Mouse (Mus musculus) skeletal muscle tissue, adult 2 months (tissue): ENCODE results near the gene Stk11ip.

Experiments
- DNase-seq: peaks from one replicate; pipeline ENCODE4 v3.0.0-alpha.2; 2012; ENCODE audit warnings: low read depth, low spot score

The Stk11ip gene

DNA sequence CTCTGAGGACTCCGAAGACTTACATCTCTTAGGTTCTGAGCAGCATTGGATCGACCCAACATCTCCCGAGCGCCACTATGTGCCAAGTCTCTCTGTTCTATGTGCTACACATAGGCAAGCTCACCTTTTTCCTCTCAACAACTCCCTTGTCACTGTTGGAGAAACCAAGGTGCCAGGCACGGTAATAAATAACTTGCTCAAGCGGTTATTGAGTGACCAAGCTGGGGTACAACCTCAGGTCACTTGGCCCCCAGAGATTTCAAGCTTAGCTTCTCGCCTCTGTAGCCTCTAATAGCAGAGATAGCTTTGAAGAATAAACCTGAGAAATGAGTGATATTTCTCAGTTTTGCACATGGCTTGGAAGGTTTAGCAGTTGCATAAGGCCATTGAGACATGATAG is 20.2 kb downstream of the Stk11ip start:
- no peak for DNase-seq

DNA sequence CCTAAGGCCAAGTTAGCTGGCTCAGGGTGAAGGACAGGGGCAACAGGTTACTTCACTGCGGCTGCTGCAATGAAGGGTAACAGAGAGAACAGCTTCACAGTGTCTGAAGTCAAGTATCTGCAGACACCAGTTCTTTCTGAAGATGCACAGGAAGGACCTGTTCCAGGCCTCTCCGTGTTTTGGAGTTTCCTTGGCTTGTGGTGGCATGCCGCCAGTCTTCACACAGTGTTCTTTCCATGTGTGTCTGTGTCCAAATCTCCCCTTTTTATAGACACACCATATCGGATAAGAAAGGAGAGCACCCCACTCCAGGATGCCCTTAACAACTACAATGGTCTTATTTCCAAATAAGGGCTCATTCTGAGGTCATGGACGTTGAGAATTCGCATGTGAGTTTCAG is 23.0 kb downstream of the Stk11ip start:
- no peak for DNase-seq

DNA sequence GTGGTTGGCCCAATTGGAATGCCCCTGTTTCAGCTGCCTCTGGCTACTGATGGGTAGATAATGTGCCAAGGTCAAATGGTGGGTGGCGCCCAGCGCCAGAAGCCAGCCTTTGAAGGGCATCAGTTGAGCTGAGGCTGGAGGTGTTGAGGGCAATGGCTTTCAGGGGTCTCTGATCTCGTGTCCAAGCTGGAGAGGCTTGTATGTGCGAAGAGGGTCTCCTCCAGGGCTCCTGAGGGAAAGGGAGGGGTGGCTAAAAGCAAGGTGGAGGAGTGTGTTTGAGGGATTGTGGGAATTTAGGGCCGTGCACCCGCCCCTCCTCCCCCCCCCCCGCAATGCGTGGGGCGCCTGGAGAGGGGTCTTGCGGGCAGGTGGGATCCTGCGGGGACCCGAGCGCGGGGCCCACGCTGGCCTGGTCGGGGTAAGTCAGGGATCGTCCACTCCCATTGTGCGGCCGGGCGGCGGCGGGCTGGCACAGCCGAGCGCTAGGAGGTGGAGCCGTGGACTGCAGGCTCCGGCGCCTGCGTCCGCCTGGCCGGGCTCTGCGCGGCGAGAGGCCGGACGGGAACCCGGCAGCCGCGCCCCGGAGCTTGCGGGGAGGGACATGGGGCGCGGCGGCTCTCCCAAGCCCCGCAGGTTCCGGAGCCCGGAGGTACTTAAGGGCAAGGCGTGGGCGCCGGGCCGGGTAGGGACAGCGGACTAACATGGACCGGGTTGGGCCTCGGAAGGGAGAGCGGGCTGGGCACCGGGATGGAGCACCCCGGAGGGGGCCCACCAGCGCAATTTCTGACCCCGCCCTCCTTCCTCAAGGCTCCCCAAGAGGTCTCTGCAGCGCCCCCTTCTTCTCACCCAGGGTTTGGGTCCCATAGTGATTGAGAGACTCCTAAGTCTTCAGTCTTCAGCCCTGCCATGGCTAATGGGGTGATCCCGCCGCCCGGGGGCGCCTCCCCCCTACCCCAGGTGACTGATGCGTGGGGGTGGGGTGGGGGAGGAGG is 24.9 kb downstream of the Stk11ip start, which contains the start of gene Slc4a3:
Gene Slc4a3 (plus strand): TSS at position 302 of the 992 bp plus-strand sequence.
- DNase-seq, result peak; percentile 27

DNA sequence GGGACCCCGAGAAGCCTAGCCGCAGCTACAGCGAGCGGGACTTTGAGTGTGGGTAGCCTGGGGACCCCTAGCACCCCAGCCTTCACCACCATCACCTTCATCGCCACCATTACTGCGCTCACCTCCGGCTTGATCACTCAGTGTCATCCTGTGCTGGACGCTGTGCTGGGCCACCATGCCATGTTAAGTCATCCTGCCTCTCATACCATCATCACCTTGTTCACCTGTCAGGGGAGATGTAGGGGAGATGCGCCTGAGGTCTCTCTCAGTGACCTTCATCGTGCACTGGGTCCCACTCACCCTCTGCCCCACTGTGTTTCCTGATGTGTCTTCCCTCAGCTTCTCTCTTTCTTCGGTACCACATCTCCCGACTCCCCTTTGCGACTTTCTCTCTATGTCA is 26.0 kb downstream of the Stk11ip start:
- no peak for DNase-seq

DNA sequence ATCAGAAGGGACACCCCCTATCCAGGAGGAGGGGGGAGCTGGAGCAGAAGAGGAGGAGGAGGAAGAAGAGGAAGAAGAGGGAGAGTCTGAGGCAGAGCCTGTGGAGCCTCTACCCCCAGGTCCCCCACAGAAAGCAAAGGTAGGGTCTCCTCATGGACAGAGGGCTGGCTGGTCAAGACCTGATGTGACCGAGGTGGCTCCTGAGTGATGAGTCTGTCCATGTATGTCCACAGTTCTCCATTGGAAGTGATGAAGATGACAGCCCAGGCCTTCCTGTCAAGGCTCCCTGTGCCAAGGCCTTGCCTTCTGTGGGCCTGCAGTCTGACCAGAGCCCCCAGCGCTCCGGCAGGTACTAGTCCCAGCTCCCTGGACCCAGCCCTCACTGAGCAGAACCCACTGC is 26.8 kb downstream of the Stk11ip start:
- no peak for DNase-seq

DNA sequence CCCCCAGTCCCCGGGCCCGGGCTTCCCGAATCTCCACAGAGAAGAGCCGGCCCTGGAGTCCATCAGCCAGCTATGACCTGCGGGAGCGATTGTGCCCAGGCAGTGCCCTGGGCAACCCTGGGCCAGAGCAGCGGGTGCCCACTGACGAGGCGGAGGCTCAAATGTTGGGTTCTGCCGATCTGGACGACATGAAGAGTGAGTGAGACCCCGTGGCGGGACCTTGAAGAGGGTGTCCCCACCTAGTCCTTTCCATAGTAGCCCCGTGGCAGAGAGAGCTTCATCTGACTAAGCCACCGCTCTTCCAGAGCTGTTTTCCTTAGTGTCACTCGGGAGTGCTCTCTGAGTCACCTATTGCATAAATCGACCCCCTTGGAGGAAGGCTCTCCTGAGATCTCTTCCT is 27.5 kb downstream of the Stk11ip start:
- DNase-seq, result no peak

DNA sequence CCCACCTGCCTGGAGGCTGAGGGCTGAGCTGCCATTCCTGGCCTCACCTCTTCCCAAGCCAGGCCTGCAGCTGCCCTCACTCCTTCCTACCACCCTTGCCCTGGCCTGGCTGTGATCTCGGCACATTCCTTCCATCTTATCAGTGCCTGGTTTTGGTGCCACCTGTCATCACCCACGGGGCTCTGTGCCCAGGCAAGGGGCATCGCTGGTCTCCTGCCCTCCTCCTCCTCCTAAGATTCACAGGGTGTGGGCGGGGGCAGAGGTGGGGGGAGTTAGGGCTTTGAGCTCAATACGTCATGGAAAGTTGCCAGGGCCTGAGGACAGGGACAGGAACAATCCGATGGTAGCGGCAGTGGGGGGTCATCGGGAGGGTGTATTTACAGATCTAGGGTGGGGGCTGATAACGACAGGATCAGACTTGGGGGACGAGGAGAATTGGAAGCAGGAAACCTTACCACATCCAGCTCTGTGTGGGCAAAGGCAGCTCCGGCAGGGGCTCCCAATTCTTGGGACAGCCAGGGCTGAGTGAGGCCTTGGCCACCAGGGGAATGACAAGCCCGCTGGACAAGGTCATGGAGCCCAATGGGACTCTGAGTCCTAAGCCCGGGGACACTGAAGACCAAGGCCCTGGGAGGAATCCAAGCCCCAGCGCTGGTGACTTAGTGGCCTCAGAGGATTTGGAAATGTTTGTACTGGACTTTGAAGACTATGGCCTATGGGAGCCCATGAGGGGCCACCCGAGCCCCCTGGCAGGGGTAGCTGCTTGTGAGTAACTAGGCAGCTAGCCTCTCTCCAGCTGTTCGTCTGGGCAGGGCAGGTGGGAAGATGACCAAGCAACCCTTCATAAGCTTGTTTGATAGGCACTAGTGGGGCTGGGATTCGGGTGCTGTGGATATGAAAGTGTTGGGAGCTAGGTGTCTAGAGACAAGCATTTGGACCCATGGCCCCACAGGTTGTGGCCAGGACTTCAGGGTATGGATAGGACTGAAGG is 28.3 kb downstream of the Stk11ip start:
- no peak for DNase-seq

DNA sequence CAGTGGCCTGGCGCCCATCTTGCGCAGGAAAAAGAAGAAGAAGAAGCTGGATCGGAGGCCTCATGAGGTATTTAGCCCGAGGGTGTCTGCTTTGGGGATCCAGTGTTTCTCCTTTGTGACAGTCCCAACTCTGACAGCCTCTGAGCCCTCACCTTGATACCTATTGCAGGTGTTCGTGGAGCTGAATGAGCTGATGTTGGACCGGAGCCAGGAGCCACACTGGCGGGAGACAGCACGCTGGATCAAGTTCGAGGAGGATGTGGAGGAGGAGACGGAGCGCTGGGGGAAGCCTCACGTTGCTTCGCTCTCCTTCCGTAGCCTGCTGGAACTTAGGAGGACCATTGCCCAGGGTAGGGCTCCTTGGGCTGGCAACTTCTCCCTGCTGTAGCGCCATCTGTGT is 29.3 kb downstream of the Stk11ip start:
- DNase-seq, result no peak

- DNase-seq, result no peak
These were observed 34.4 kb downstream of the Stk11ip start for GRCm38 (mm10) chr1:75555680-75556079.

- no peak for DNase-seq
These were observed 34.9 kb downstream of the Stk11ip start for GRCm38 (mm10) chr1:75556143-75556781.

DNA sequence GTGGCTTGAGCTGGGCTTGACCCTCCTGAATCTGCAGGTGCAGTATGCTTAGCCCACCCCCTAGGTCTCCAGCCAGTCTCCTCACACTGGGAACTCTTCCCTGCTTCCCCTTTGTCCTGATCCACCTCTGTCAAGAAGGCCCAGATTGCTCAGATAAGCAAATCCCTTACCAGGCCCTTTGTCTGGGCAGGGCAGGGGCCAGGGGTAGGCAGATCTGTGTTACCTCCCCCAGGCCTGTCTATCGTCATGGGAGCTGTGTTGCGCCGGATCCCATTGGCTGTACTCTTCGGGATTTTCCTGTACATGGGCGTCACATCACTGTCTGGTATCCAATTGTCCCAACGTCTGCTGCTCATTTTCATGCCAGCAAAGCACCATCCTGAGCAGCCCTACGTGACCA is 35.7 kb downstream of the Stk11ip start:
- DNase-seq, result no peak

DNA sequence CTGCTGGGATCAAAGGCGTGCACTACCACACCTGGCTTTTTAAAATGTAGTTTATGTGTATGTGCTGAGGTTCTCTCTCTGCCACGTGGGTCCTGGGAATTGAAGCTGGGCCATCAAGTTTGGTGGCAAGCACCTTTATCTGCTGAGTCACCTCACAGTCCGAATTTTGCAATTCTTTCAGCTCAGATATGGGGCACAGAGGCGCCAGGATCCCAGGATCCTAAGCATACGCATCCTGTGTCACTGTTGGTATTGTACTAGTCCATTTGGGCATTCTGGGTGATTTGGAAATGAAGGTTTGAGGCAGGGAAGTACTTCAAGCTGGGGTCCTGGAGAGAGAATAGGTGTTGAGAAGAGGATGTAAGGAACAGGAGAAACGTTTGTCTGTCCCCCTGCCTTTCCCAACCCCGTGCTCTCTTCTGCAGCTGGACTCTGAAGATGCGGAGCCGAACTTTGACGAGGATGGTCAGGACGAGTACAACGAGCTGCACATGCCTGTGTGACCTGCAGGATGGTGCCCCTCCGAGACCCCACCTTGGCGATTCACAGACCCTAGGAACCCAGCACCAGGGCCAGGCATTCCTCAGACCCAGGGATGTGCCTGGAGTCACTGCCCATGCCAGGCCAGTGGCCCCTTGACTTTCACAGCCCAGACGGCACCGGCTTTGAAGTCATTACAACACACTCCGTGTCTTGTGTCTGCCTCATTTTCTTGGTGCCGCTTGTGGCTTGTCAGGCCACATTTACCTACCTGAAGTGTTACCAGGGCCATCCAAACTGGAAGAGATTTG is 37.3 kb downstream of the Stk11ip start:
- no peak for DNase-seq

DNA sequence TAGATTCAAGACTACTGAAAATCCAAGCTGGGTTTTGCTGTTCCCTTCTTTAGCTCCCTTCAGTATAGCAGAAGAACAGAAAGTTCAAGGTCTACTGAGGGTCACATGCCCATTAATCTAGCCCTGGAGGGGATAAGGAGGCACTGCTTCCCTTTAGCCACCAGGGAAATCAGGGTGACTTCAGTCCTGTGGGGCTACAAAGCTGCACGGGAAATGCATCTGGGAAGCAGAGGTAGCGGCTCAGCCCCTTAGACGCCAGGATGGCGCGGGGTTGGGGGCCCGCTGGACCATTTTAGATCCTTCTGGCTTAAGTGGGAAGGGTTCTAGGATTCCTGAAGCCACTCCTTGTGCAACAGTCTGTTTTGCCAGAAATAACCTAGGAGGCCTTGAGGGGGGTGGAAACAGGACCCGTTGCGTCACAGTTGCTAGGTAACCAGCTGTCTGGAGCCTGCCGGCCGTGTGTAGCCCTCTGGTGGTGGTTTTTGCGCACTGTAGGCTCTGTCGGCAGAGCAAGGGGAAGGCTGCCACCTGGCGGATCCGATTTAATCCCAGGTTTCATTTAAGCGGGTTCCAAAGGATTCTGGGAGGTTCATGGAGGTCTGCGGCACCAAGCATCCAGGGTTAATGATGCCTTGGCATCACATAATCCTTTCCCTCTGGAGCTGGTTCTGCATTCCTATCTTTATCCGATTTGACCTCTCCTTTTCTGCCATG is 38.0 kb downstream of the Stk11ip start:
- peak; percentile 97 for DNase-seq

DNA sequence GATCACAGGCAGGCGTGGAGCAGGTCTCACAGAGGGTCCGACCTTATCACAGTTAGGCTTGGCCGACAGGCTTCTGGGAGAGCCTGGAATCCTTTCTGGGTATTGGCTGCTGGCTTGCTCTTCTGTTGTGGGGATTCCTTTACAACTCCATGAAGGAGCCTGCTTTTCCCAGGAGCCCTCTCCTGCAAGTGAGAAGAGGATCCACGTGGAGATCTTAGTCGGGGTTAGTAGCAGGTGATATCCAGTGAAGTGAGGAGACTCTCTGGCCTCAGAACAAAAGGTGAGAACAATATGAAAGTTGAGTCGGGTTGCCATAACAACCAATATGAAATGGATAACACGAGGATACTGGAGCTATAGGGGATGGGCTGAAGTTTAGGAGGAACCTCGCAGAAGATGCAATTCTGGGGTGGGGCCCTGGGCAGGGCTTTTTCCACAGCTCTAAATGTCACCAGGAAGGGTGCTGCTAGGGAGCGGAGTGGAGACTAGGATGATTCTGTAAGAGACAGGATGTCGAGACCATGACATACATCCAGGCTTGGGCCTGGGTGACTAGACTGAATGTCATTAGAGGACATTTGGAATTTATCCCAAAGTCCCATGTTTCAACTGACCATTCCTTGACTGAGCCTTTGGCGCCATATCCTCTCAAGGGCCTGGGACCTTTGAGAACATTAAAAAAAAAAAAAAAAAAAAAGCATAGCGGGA is 39.0 kb downstream of the Stk11ip start:
- DNase-seq, result no peak

GRCm38 (mm10) chr1:75561221-75561897 is 40.0 kb downstream of the Stk11ip start:
- no peak for DNase-seq

- DNase-seq, result no peak
These were observed 40.5 kb downstream of the Stk11ip start for GRCm38 (mm10) chr1:75561898-75562238.

DNA sequence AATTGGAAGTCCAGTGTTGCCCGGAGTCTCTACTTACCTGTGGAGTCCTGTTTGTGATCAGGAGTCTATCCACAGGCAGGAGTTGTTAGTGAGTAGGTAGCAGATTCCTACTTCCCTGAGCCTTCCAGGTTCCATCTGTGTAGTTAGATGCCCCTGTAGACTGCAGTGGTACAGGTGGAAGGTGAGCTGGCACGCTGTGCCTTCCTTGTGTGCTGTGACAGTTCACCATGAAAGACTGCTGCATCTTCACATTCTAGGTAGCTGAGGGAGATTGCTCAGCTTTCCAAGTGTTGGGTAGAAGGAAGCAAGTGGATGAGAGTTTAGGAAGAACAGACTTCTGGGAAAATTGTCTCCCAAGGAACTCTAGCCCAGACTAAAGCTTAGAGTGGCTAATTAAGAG is 42.8 kb downstream of the Stk11ip start:
- no peak for DNase-seq

- DNase-seq, result no peak
These were observed 43.6 kb downstream of the Stk11ip start for GRCm38 (mm10) chr1:75564916-75565315.

DNA sequence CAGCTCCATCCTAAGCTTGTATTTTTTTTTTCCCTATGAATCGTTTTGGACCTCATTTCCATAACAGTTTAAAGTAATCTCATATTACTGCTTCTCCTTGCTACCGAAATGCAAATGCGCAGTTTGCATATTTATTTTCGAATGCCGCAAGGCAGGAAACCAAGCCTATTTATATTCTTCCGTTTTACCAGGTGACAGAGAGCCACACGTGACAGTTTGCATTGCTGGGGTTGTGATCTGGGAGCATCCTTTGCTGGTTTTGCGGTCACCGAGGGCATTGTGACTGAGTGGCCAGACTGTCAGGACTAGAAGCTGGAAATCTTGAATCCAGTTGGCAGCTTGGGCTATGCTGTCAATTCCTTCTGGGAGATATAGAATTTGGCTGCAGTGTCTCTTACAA is 44.3 kb downstream of the Stk11ip start:
- DNase-seq, result no peak
